Mouse (Mus musculus) ES-E14 (cell line): Measurements from ENCODE around the gene Safb2. TPM values are rescaled to one million over a fixed set of nuclear protein-coding genes. Genes with fewer than 3 reads are reported as not detected.

Experiments used
- DNase-seq: peaks from one replicate; pipeline ENCODE4 v3.0.0-alpha.2; 2013; ENCODE audit warnings: low read depth, low spot score
- H3K27ac ChIP-seq: 2 replicates; pipeline ENCODE4 v1.5.1; 2012; ENCODE audit warnings: low read depth, mild to moderate bottlenecking, low read length, moderate library complexity, mixed read lengths; ENCODE audit not compliant: poor library complexity, insufficient read depth, severe bottlenecking
- H3K36me3 ChIP-seq: 2 replicates; pipeline ENCODE4 v1.6.1; 2012; ENCODE audit warnings: mild to moderate bottlenecking, low read length, moderate library complexity, mixed read lengths; ENCODE audit not compliant: control insufficient read depth, poor library complexity, insufficient read depth, severe bottlenecking
- H3K4me1 ChIP-seq, 2 experiments: fragments of 150-350 bp in 1 of 2; sonication (generic) in 1 of 2; 2 replicates each; pipeline ENCODE4 v1.6.1; 2012; ENCODE audit warnings: low read length in 2 of 2, mild to moderate bottlenecking in 1 of 2, mixed read lengths in 1 of 2; ENCODE audit not compliant: control insufficient read depth in 2 of 2, insufficient read depth in 2 of 2, poor library complexity in 1 of 2
- H3K4me3 ChIP-seq, 2 experiments: fragments of 150-350 bp in 1 of 2; sonication (generic) in 1 of 2; 2 replicates each; pipeline ENCODE4 v1.5.1; 2012; ENCODE audit warnings: low read length in 2 of 2, low read depth in 1 of 2, mild to moderate bottlenecking in 1 of 2, mixed read lengths in 1 of 2; ENCODE audit not compliant: insufficient read depth in 1 of 2, poor library complexity in 1 of 2, severe bottlenecking in 1 of 2
- H3K9ac ChIP-seq: 2 replicates; pipeline ENCODE4 v1.6.1; 2012; ENCODE audit warnings: low read depth, mild to moderate bottlenecking, low read length, mixed read lengths; ENCODE audit not compliant: poor library complexity, insufficient read depth, severe bottlenecking
- H3K9me3 ChIP-seq: fragments of 150-350 bp; sonication (generic); 2 replicates; pipeline ENCODE4 v1.6.1; 2012; ENCODE audit warnings: low read depth, mild to moderate bottlenecking, low read length; ENCODE audit not compliant: control insufficient read depth, insufficient read depth
- CHD2 ChIP-seq: IDR thresholded peaks from 2 replicates; pipeline ENCODE4 v1.6.1; 2014; ENCODE audit warnings: mild to moderate bottlenecking, low read depth, low read length, inconsistent platforms
- HCFC1 ChIP-seq: IDR thresholded peaks from 2 replicates; pipeline ENCODE4 v1.6.1; 2012; ENCODE audit warnings: low read length, inconsistent platforms, borderline replicate concordance; ENCODE audit not compliant: insufficient read depth
- MAFK ChIP-seq: IDR thresholded peaks from 2 replicates; pipeline ENCODE4 v1.6.1; 2014; ENCODE audit warnings: mild to moderate bottlenecking, low read depth, low read length, inconsistent platforms; ENCODE audit not compliant: insufficient read depth
- ZC3H11A ChIP-seq: IDR thresholded peaks from 2 replicates; pipeline ENCODE4 v1.6.1; 2012; ENCODE audit warnings: low read depth, mild to moderate bottlenecking, inconsistent platforms, low read length, borderline replicate concordance
- ZNF384 ChIP-seq: IDR thresholded peaks from 2 replicates; pipeline ENCODE4 v1.6.1; 2012; ENCODE audit warnings: low read depth, low read length, inconsistent platforms
- in situ Hi-C, 2 experiments: fragments of 600-800 bp; cut with MboI; formaldehyde crosslinking; loops; one replicate each; pipeline ENCODE4 v1.15.1; 2025; ENCODE audit warnings: low sequenced_read_pairs in 2 of 2, inconsistent platforms in 1 of 2; ENCODE audit not compliant: unreplicated experiment in 2 of 2
- total RNA-seq: library from RNA; depleted of rRNA; stranded (reverse); fragments of 300-350 nt; gene quantifications from 2 replicates; pipeline ENCODE4 v1.2.3, GENCODE M21; 2012

Gene Safb2
- total RNA-seq, 1 experiment: 113 TPM

GRCm38 (mm10) chr17:56572939-56573338, 11.4 kb downstream of the Safb2 start:
- no peak overlapping the region for H3K27ac ChIP-seq
- H3K36me3 ChIP-seq: peaks cover 85% of the 10 kb centered on the region
- no peaks in the 10 kb centered on the region for H3K9me3 ChIP-seq
- no peaks in the 10 kb centered on the region for H3K4me1 ChIP-seq
- no peak overlapping the region for H3K9ac ChIP-seq
- DNase-seq: no peak
- in situ Hi-C loops: no loop called here
- TF ChIP-seq CHD2 (no peak), ZC3H11A (no peak), HCFC1 (no peak), ZNF384 (no peak), MAFK (no peak)
- no peak overlapping the region for H3K4me3 ChIP-seq

DNA sequence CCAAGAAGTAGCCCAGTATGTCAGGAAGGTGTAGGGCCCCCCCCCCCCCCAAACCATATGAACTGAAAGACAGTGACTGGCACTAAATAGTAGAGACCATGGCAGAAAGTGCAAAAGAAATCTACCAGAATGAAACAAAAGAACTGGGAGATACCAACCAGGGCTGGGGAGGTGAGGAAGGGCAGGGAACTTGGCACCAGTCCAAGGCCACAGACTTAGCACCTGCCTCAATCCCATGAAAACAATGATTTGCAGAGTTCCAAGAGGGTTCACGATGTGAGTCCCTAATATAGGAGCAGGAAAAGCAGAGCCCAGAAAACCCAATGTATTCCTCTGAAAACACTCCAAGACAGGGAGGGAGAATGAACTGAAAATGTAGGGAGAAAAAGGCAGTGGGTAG, 12.2 kb downstream of the Safb2 start:
- Histone ChIP-seq H3K27ac (no peak overlapping the region), H3K4me1 (peaks cover 0 to 3% of the 10 kb centered on the region in 2 experiments; a peak in 1 of 4 replicates), H3K9me3 (no peaks in the 10 kb centered on the region), H3K36me3 (peaks cover 85% of the 10 kb centered on the region), H3K9ac (no peak overlapping the region), H3K4me3 (no peak overlapping the region)
- TF ChIP-seq MAFK: no peak
- no peak for TF ChIP-seq CHD2
- no peak for TF ChIP-seq ZC3H11A
- DNase-seq: no peak
- in situ Hi-C loops: no loop called here

DNA sequence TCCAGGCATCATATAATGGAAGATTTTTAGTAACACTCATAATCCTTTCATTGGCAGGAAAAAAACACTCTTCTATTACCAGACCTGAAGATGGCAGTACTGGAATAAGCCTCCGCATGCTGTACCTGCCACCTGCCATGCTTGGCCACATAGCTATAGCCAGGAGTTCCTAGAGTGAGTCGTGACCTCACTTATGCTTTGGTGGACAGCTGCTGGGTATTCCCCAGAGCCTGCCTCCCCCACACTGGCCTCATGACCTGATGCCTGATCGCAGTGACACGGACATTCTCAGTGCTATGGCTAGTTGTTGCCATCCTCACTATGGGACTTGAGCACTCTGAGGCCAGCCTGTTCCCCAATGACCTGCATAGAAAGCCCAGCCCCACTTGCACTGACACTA, 14.1 kb downstream of the Safb2 start:
- H3K36me3 ChIP-seq: peaks cover 89% of the 10 kb centered on the region
- no peaks in the 10 kb centered on the region for H3K9me3 ChIP-seq
- H3K9ac ChIP-seq: no peak overlapping the region
- no peak for DNase-seq
- TF ChIP-seq CHD2 (no peak), HCFC1 (no peak), ZNF384 (no peak), ZC3H11A (no peak), MAFK (no peak)
- in situ Hi-C loops: no loop called here
- H3K27ac ChIP-seq: no peak overlapping the region
- H3K4me3 ChIP-seq: no peak overlapping the region
- H3K4me1 ChIP-seq: peaks cover 0 to 3% of the 10 kb centered on the region in 2 experiments; a peak in 1 of 4 replicates

GRCm38 (mm10) chr17:56567370-56567769, 17.0 kb downstream of the Safb2 start:
- Histone ChIP-seq H3K27ac (no peak overlapping the region), H3K9me3 (no peaks in the 10 kb centered on the region), H3K4me3 (no peak overlapping the region), H3K36me3 (peaks cover 92% of the 10 kb centered on the region), H3K9ac (no peak overlapping the region), H3K4me1 (peaks cover 0 to 3% of the 10 kb centered on the region in 2 experiments; a peak in 1 of 4 replicates)
- no peak for DNase-seq
- in situ Hi-C loops: no loop called here
- TF ChIP-seq MAFK (no peak), HCFC1 (no peak)

- in situ Hi-C loops: no loop called here
Observed at GRCm38 (mm10) chr17:56566918-56567317, 17.5 kb downstream of the Safb2 start.

More at GRCm38 (mm10) chr17:56566918-56567317, 17.5 kb downstream of the Safb2 start:
- Histone ChIP-seq H3K9ac (no peak overlapping the region; the same call in 1 of the 2 replicates), H3K9me3 (no peaks in the 10 kb centered on the region), H3K36me3 (peaks cover 92% of the 10 kb centered on the region), H3K27ac (no peak overlapping the region), H3K4me3 (no peak overlapping the region), H3K4me1 (peaks cover 0 to 3% of the 10 kb centered on the region in 2 experiments; a peak in 1 of 4 replicates)
- no peak for DNase-seq
- TF ChIP-seq CHD2 (no peak), ZC3H11A (no peak), ZNF384 (no peak), MAFK (no peak), HCFC1 (no peak)
